Comparison of ENCODE assay signal across 14 mouse cellular contexts in the genomic region with DNA sequence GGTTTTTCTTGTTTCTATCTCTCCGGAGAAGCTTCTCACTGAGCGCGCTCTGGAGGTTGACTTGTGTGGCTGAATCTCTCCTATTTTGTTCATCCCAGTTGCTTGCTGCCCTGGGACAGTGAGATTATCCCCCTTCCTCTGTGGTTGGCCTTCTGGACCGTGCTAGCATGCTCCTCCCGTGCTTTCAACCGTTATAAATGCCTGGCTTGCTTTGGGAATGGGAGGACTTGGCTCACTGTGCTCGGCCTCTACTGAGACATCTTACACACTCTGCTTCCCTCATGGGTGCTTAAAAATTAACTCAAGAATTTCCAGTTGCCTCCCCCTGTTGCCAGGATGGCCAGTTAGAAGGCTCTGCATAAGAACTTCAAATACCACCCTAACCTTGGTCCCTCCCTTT. TPM values are rescaled to one million over a fixed set of nuclear protein-coding genes. Genes with fewer than 3 reads are reported as not detected.
A peak's percentile ranks its signal among the peaks of the same experiment; 100 is the strongest.
DNase-seq lines count a peak whose midpoint lies in the region; ATAC-seq and TF ChIP-seq lines count a peak whose summit lies in the region.
"Had no signal": no experiment of that assay in that cellular context is flagged by ENCODE, and none has a peak within 500 bp of the region (broad histone marks: within the 10 kb centered on the region; RNA-seq: fewer than 3 reads in every experiment).

No protein-coding gene starts in this region.

- DNase-seq in cerebellum, adult 8-10 months, result no peak
- no peak for DNase-seq in liver, postnatal 0 days
- no peak for DNase-seq in thymus, postnatal 14 days
- DNase-seq in frontal cortex, adult 2 months (ENCODE audit: extremely low spot score in 1 of 2, low spot score in 1 of 2), result no peak
- DNase-seq: adrenal gland, adult 2 months; gastrocnemius, postnatal 36 days; liver, embryonic 13.5 days; lung, postnatal 4 days had no signal

- peaks cover 20% of the 10 kb centered on the region for H3K4me1 ChIP-seq in liver, postnatal 0 days (ENCODE audit: insufficient read depth)
- H3K4me1 ChIP-seq in liver, embryonic 12.5 days, result no peaks in the 10 kb centered on the region
- peaks cover 59% of the 10 kb centered on the region for H3K4me1 ChIP-seq in hindbrain, embryonic 16.5 days (ENCODE audit: control insufficient read depth, insufficient read depth, low read depth, low read length)
- peaks cover 15% of the 10 kb centered on the region for H3K4me1 ChIP-seq in olfactory bulb, adult 2 months (ENCODE audit: control insufficient read depth, insufficient read depth, low read length)
- H3K4me1 ChIP-seq: liver, embryonic 13.5 days had no signal

- no peaks in the 10 kb centered on the region for H3K36me3 ChIP-seq in liver, postnatal 0 days (replicated peaks; ENCODE audit: insufficient read depth, low read length)
- H3K36me3 ChIP-seq in liver, embryonic 12.5 days, result no peaks in the 10 kb centered on the region
- no peaks in the 10 kb centered on the region for H3K36me3 ChIP-seq in hindbrain, embryonic 16.5 days (ENCODE audit: control insufficient read depth, insufficient read depth, low read length)
- H3K36me3 ChIP-seq: liver, embryonic 13.5 days had no signal

- peaks cover 15% of the 10 kb centered on the region for H3K27me3 ChIP-seq in liver, postnatal 0 days (ENCODE audit: insufficient read depth, low read length)
- peaks cover 23% of the 10 kb centered on the region for H3K27me3 ChIP-seq in liver, embryonic 12.5 days (replicated peaks)
- no peaks in the 10 kb centered on the region for H3K27me3 ChIP-seq in hindbrain, embryonic 16.5 days (replicated peaks; ENCODE audit: control insufficient read depth, insufficient read depth, low read length)

- ATAC-seq in cerebellum, adult (ENCODE audit: insufficient number of reproducible peaks, low FRiP score, low TSS enrichment), result peak; percentile 52; the same call in 1 of the 2 replicates
- no peak for ATAC-seq in liver, postnatal 0 days
- no peak for ATAC-seq in liver, embryonic 12.5 days
- no peak for ATAC-seq in hindbrain, embryonic 16.5 days
- ATAC-seq: Patski had no signal

- TF ChIP-seq POLR2A in olfactory bulb, adult 2 months (IDR thresholded peaks at IDR 0.05; ENCODE audit: insufficient read depth, low read depth, low read length), result no peak

- no peak overlapping the region for H3K4me2 ChIP-seq in liver, postnatal 0 days (ENCODE audit: low read depth, low read length)
- no peak overlapping the region for H3K4me2 ChIP-seq in liver, embryonic 12.5 days
- H3K4me2 ChIP-seq in hindbrain, embryonic 16.5 days (ENCODE audit: low read length), result peak overlapping the region; percentile 92
- H3K4me2 ChIP-seq: liver, embryonic 13.5 days had no signal

- no peak for TF ChIP-seq EP300 in liver, postnatal 0 days (IDR thresholded peaks at IDR 0.05; ENCODE audit: low read depth)

- no peaks in the 10 kb centered on the region for H3K9me3 ChIP-seq in liver, postnatal 0 days (ENCODE audit: low read length)
- no peaks in the 10 kb centered on the region for H3K9me3 ChIP-seq in liver, embryonic 12.5 days (replicated peaks)
- H3K9me3 ChIP-seq in hindbrain, embryonic 16.5 days (ENCODE audit: control insufficient read depth, low read length), result no peaks in the 10 kb centered on the region
- H3K9me3 ChIP-seq: embryonic facial prominence, embryonic 10.5 days; liver, embryonic 13.5 days had no signal

- H3K9ac ChIP-seq in liver, postnatal 0 days (replicated peaks), result no peak overlapping the region
- H3K9ac ChIP-seq in liver, embryonic 12.5 days, result no peak overlapping the region
- no peak overlapping the region for H3K9ac ChIP-seq in hindbrain, embryonic 16.5 days (ENCODE audit: low read depth, low read length)
- H3K9ac ChIP-seq: liver, embryonic 13.5 days had no signal

- peak overlapping the region; percentile 35 for H3K27ac ChIP-seq in liver, postnatal 0 days (ENCODE audit: low read depth)
- no peak overlapping the region for H3K27ac ChIP-seq in liver, embryonic 12.5 days
- no peak overlapping the region for H3K27ac ChIP-seq in hindbrain, embryonic 16.5 days (ENCODE audit: low read depth, low read length)
- H3K27ac ChIP-seq in olfactory bulb, adult 2 months (ENCODE audit: insufficient read depth, low read depth, low read length), result no peak overlapping the region
- H3K27ac ChIP-seq: embryonic facial prominence, embryonic 10.5 days; liver, embryonic 13.5 days had no signal

- WGBS in liver, postnatal 0 days (ENCODE audit: insufficient replicate concordance), result 66% methylated on average over 7 of the region's 7 CpGs
- 70% methylated on average over 7 of the region's 7 CpGs for WGBS in liver, embryonic 12.5 days (ENCODE audit: insufficient replicate concordance)
- 58% methylated on average over 7 of the region's 7 CpGs for WGBS in hindbrain, embryonic 16.5 days
- WGBS in olfactory bulb, adult 2 months, result 45% methylated on average over 7 of the region's 7 CpGs

- no peak overlapping the region for H3K4me3 ChIP-seq in liver, postnatal 0 days (ENCODE audit: low read depth, low read length)
- H3K4me3 ChIP-seq in liver, embryonic 12.5 days, result no peak overlapping the region
- no peak overlapping the region for H3K4me3 ChIP-seq in hindbrain, embryonic 16.5 days (ENCODE audit: low read length)
- peak overlapping the region; percentile 18 for H3K4me3 ChIP-seq in olfactory bulb, adult 2 months (ENCODE audit: insufficient read depth, low read depth, low read length)
- H3K4me3 ChIP-seq: embryonic facial prominence, embryonic 10.5 days; liver, embryonic 13.5 days had no signal

- no peak for TF ChIP-seq CTCF in liver, postnatal 0 days (IDR thresholded peaks at IDR 0.05; ENCODE audit: low read depth)
- TF ChIP-seq CTCF in olfactory bulb, adult 2 months (IDR thresholded peaks at IDR 0.05; ENCODE audit: insufficient read depth, low read depth, low read length), result no peak

RNA-seq across cellular contexts. Expression of a gene that starts 10.8 kb away (rescaled TPM):
- 0.86 and 1.0 TPM in 2 replicates for polyA plus RNA-seq in liver, postnatal 0 days (2015; fragmentation: Nextera tagmentation; extraction: Ambion mirVana)
- polyA plus RNA-seq in liver, embryonic 12.5 days (2016; fragmentation: Nextera tagmentation; extraction: Ambion mirVana), result 0.49 and 0.50 TPM in 2 replicates
- polyA plus RNA-seq in hindbrain, embryonic 16.5 days (2015; fragmentation: Nextera tagmentation; extraction: Ambion mirVana), result 19.3 and 21.2 TPM in 2 replicates
- not detected in 2 replicates for polyA plus RNA-seq in olfactory bulb, adult 2 months (2012; ENCODE audit: insufficient read depth, insufficient read length, low replicate concordance, missing spikeins)
- 22.4 and 23.0 TPM in 2 replicates for polyA plus RNA-seq in frontal cortex, adult 2 months (2012; rRNA removed)
